Comparison of ENCODE assay signal across 8 mouse cellular contexts in genomic region chr5:135743741-135744609, GRCm38 (mm10). TPM values are rescaled to one million over a fixed set of nuclear protein-coding genes. Genes with fewer than 3 reads are reported as not detected.
DNase-seq lines count a peak whose midpoint lies in the region; ATAC-seq lines count a peak whose summit lies in the region.

TSS of gene Tmem120a (minus strand) at chr5:135744448.

- H3K9me3 ChIP-seq in hindbrain, embryonic 13.5 days, result peaks cover 11% of the 10 kb centered on the region; the same call in 1 of the 2 replicates

- H3K4me3 ChIP-seq in hindbrain, embryonic 13.5 days, result peak within 1 kb of the TSS; percentile 95

- H3K4me2 ChIP-seq in hindbrain, embryonic 13.5 days, result peak within 1 kb of the TSS; percentile 97

- peak; percentile 97 for DNase-seq in NIH3T3 (ENCODE audit: low read depth)
- peak; percentile 96 to 97 for DNase-seq in cerebellum, postnatal 10 days
- DNase-seq in frontal cortex, postnatal 14 days (ENCODE audit: low spot score in 2 of 2), result peak; percentile 85 to 92
- peak; percentile 82 to 87 for DNase-seq in layer of hippocampus, postnatal 25 days (ENCODE audit: extremely low spot score in 1 of 2, low spot score in 1 of 2)
- DNase-seq in lung, postnatal 25 days (ENCODE audit: low spot score), result peak; percentile 98
- peak; percentile 95 for DNase-seq in retina, embryonic 14.5 days (ENCODE audit: low spot score)
- peak; percentile 95 for DNase-seq in thymus, postnatal 4 days

- ATAC-seq in hindbrain, embryonic 13.5 days (ENCODE audit: low FRiP score), result peak; percentile 96

- H3K9ac ChIP-seq in hindbrain, embryonic 13.5 days, result peak within 1 kb of the TSS; percentile 92

- peaks cover 9% of the 10 kb centered on the region; the same call in 1 of the 2 replicates for H3K27me3 ChIP-seq in hindbrain, embryonic 13.5 days

- peaks cover 29% of the 10 kb centered on the region for H3K36me3 ChIP-seq in hindbrain, embryonic 13.5 days

- H3K27ac ChIP-seq in hindbrain, embryonic 13.5 days, result peak within 1 kb of the TSS; percentile 58

- H3K4me1 ChIP-seq in hindbrain, embryonic 13.5 days (replicated peaks), result peaks cover 21% of the 10 kb centered on the region

- WGBS in hindbrain, embryonic 13.5 days, result under 1% methylated on average over 60 of the region's 60 CpGs

RNA-seq across cellular contexts. Expression of gene Tmem120a, which starts in this region (rescaled TPM):
- 80.6 and 80.8 TPM in 2 replicates for polyA plus RNA-seq in hindbrain, embryonic 13.5 days (2015; fragmentation: Nextera tagmentation; extraction: Ambion mirVana)
- 10 to 100 TPM; 16.3 to 20.4 TPM for total RNA-seq in layer of hippocampus, postnatal 25 days (2021)

Comparison
In these comparisons a context has a peak if more than half of its experiments do, and no peak if none do; other contexts are left out.
1. Peak in every context shown above with its lines: DNase-seq, ATAC-seq, H3K4me3 ChIP-seq and H3K27ac ChIP-seq.